ENCODE assay signal across 8 mouse cellular contexts in genomic region chr10:58255213-58255892, GRCm38 (mm10). TPM values are rescaled to one million over a fixed set of nuclear protein-coding genes. Genes with fewer than 3 reads are reported as not detected.
DNase-seq lines count a peak whose midpoint lies in the region; ATAC-seq and TF ChIP-seq lines count a peak whose summit lies in the region.

Gcc2 (plus strand) TSS chr10:58255497.

- WGBS in forebrain, embryonic 11.5 days: under 1% methylated on average over 54 of the region's 58 CpGs
- under 1% methylated on average over 50 of the region's 58 CpGs for WGBS in heart, embryonic 16.5 days
- WGBS in liver, embryonic 15.5 days (ENCODE audit: insufficient replicate concordance): under 1% methylated on average over 57 of the region's 58 CpGs
- WGBS in neural tube, embryonic 12.5 days: under 1% methylated on average over 56 of the region's 58 CpGs

- peak within 1 kb of the TSS; percentile 72 for H3K9ac ChIP-seq in CH12.LX (ENCODE audit: insufficient read depth, low read depth)
- peak within 1 kb of the TSS; percentile 78 for H3K9ac ChIP-seq in forebrain, embryonic 11.5 days (ENCODE audit: low read length)
- peak within 1 kb of the TSS; percentile 83 for H3K9ac ChIP-seq in heart, embryonic 16.5 days (ENCODE audit: low read length)
- peak within 1 kb of the TSS; percentile 85 for H3K9ac ChIP-seq in liver, embryonic 15.5 days
- peak within 1 kb of the TSS; percentile 77 for H3K9ac ChIP-seq in neural tube, embryonic 12.5 days

- dilution Hi-C loops in CH12.LX (cut with MboI; ENCODE audit: extremely low pct_ligation_motif_present, extremely low pct_unique_long_range_greater_than_20kb, low sequenced_read_pairs): no loop called here

- H3K4me1 ChIP-seq in CH12.LX (ENCODE audit: control insufficient read depth in 1 of 2, insufficient read depth in 2 of 2): peaks cover 0 to 18% of the 10 kb centered on the region in 2 experiments; a peak in 2 of 4 replicates
- no peaks in the 10 kb centered on the region; the same call in 1 of the 2 replicates for H3K4me1 ChIP-seq in forebrain, embryonic 11.5 days (replicated peaks; ENCODE audit: control insufficient read depth, insufficient read depth, low read length)
- peaks cover 12% of the 10 kb centered on the region for H3K4me1 ChIP-seq in heart, embryonic 16.5 days (ENCODE audit: control insufficient read depth, insufficient read depth, low read length)
- H3K4me1 ChIP-seq in liver, embryonic 15.5 days (replicated peaks): peaks cover 23% of the 10 kb centered on the region
- H3K4me1 ChIP-seq in neural tube, embryonic 12.5 days: peaks cover 3% of the 10 kb centered on the region; the same call in 1 of the 2 replicates

- peaks cover 5% of the 10 kb centered on the region; the same call in 1 of the 2 replicates for H3K79me2 ChIP-seq in CH12.LX (replicated peaks; ENCODE audit: control insufficient read depth, extremely low read depth, insufficient read depth, poor library complexity, severe bottlenecking)

- H3K4me2 ChIP-seq in CH12.LX (ENCODE audit: insufficient read depth, low read depth, poor library complexity, severe bottlenecking): peak within 1 kb of the TSS; percentile 95
- peak within 1 kb of the TSS; percentile 41 for H3K4me2 ChIP-seq in forebrain, embryonic 11.5 days (ENCODE audit: low read depth, low read length, severe bottlenecking)
- peak within 1 kb of the TSS; percentile 74 for H3K4me2 ChIP-seq in heart, embryonic 16.5 days (ENCODE audit: low read depth, low read length)
- peak within 1 kb of the TSS; percentile 84 for H3K4me2 ChIP-seq in liver, embryonic 15.5 days
- H3K4me2 ChIP-seq in neural tube, embryonic 12.5 days (replicated peaks): peak within 1 kb of the TSS; percentile 64

- in situ Hi-C loops in CH12.LX (cut with MboI; ENCODE audit: low pct_ligation_motif_present, low pct_unique_long_range_greater_than_20kb, low sequenced_read_pairs): no loop called here

- no peak for TF ChIP-seq RAD21 in CH12.LX (IDR thresholded peaks at IDR 0.05; ENCODE audit: low read depth, low read length)

- H3K27ac ChIP-seq in CH12.LX (ENCODE audit: insufficient read depth, low read depth): no peak within 1 kb of the TSS
- peak within 1 kb of the TSS; percentile 7; the same call in 1 of the 2 replicates for H3K27ac ChIP-seq in forebrain, embryonic 11.5 days (ENCODE audit: low read depth, low read length)
- H3K27ac ChIP-seq in heart, embryonic 16.5 days (ENCODE audit: low read length): peak within 1 kb of the TSS; percentile 69
- H3K27ac ChIP-seq in liver, embryonic 15.5 days (replicated peaks): peak within 1 kb of the TSS; percentile 76
- H3K27ac ChIP-seq in neural tube, embryonic 12.5 days: no peak within 1 kb of the TSS

- H3K27me3 ChIP-seq in CH12.LX (replicated peaks): no peaks in the 10 kb centered on the region
- no peaks in the 10 kb centered on the region for H3K27me3 ChIP-seq in forebrain, embryonic 11.5 days (ENCODE audit: control insufficient read depth, insufficient read depth, low read length)
- no peaks in the 10 kb centered on the region for H3K27me3 ChIP-seq in heart, embryonic 16.5 days (ENCODE audit: control insufficient read depth, insufficient read depth, low read length)
- no peaks in the 10 kb centered on the region for H3K27me3 ChIP-seq in liver, embryonic 15.5 days
- H3K27me3 ChIP-seq in neural tube, embryonic 12.5 days (replicated peaks): no peaks in the 10 kb centered on the region

- H3K9me3 ChIP-seq in CH12.LX (replicated peaks; ENCODE audit: low read length): no peaks in the 10 kb centered on the region
- no peaks in the 10 kb centered on the region for H3K9me3 ChIP-seq in forebrain, embryonic 11.5 days (ENCODE audit: control insufficient read depth, low read length)
- no peaks in the 10 kb centered on the region for H3K9me3 ChIP-seq in heart, embryonic 16.5 days (replicated peaks; ENCODE audit: control insufficient read depth, low read length)
- H3K9me3 ChIP-seq in liver, embryonic 15.5 days (replicated peaks): no peaks in the 10 kb centered on the region
- no peaks in the 10 kb centered on the region for H3K9me3 ChIP-seq in neural tube, embryonic 12.5 days

- H3K36me3 ChIP-seq in CH12.LX (replicated peaks in 1 of 2; ENCODE audit: control insufficient read depth in 1 of 2, insufficient read depth in 1 of 2, low read length in 1 of 2): peaks cover 9 to 23% of the 10 kb centered on the region in 2 experiments
- H3K36me3 ChIP-seq in forebrain, embryonic 11.5 days (ENCODE audit: control insufficient read depth, insufficient read depth, low read length): no peaks in the 10 kb centered on the region; the same call in 1 of the 2 replicates
- peaks cover 12% of the 10 kb centered on the region for H3K36me3 ChIP-seq in heart, embryonic 16.5 days (ENCODE audit: control insufficient read depth, insufficient read depth)
- H3K36me3 ChIP-seq in liver, embryonic 15.5 days (replicated peaks): peaks cover 17% of the 10 kb centered on the region
- H3K36me3 ChIP-seq in neural tube, embryonic 12.5 days: peaks cover 16% of the 10 kb centered on the region; the same call in 1 of the 2 replicates

- TF ChIP-seq POLR2A in CH12.LX (IDR thresholded peaks at IDR 0.05; ENCODE audit: low read depth, low read length): peak; percentile 96

- peak within 1 kb of the TSS; percentile 90 to 91 (median 91) for H3K4me3 ChIP-seq in CH12.LX (replicated peaks in 1 of 3; ENCODE audit: low read depth in 2 of 3, low read length in 2 of 3, poor library complexity in 1 of 3)
- peak within 1 kb of the TSS; percentile 74 for H3K4me3 ChIP-seq in forebrain, embryonic 11.5 days (ENCODE audit: low read depth, low read length)
- H3K4me3 ChIP-seq in heart, embryonic 16.5 days (ENCODE audit: low read length): peak within 1 kb of the TSS; percentile 94
- peak within 1 kb of the TSS; percentile 79 for H3K4me3 ChIP-seq in liver, embryonic 15.5 days (replicated peaks)
- H3K4me3 ChIP-seq in neural tube, embryonic 12.5 days: peak within 1 kb of the TSS; percentile 70

- TF ChIP-seq EP300 in CH12.LX (IDR thresholded peaks at IDR 0.05; ENCODE audit: low read length): no peak

- no peak for TF ChIP-seq CTCF in CH12.LX (conservative IDR thresholded peaks at IDR 0.05 in 1 of 2, IDR thresholded peaks at IDR 0.05 in 1 of 2; ENCODE audit: low read depth in 2 of 2, low read length in 2 of 2)

- ATAC-seq in forebrain, embryonic 11.5 days (replicated peaks; ENCODE audit: low FRiP score): peak; percentile 98
- peak; percentile 98 for ATAC-seq in heart, embryonic 16.5 days (replicated peaks; ENCODE audit: extremely low read depth, insufficient read depth, low FRiP score)
- peak; percentile 99 for ATAC-seq in liver, embryonic 15.5 days (ENCODE audit: insufficient read depth)
- peak; percentile 100 for ATAC-seq in neural tube, embryonic 12.5 days (ENCODE audit: low FRiP score, low read depth)

- DNase-seq in CH12.LX (ENCODE audit: extremely low read depth): peak; percentile 95
- peak; percentile 92 for DNase-seq in c-Kit-positive CD71-positive TER-119-negative erythroid progenitor cells, embryonic 14.5 days (ENCODE audit: low read depth)
- peak; percentile 95 for DNase-seq in forebrain, embryonic 11.5 days (ENCODE audit: low spot score)
- peak; percentile 96 to 97 for DNase-seq in kidney, postnatal 36 days
- peak; percentile 95 for DNase-seq in telencephalon, adult 2 months (ENCODE audit: low read depth, low spot score)

TF ChIP-seq in CH12.LX, 34 proteins besides CTCF, POLR2A, EP300 and RAD21 (continues in another document):
- no peak for TF ChIP-seq ZC3H11A (IDR thresholded peaks at IDR 0.05; ENCODE audit: low read depth, low read length)
- peak; percentile 87 for TF ChIP-seq TBP (conservative IDR thresholded peaks at IDR 0.05; ENCODE audit: low read depth, low read length)
- TF ChIP-seq SMC3 (IDR thresholded peaks at IDR 0.05; ENCODE audit: low read depth, low read length): no peak
- no peak; the same call in 1 of the 2 replicates for TF ChIP-seq CHD2 (IDR thresholded peaks at IDR 0.05; ENCODE audit: low read length)
- TF ChIP-seq UBTF (IDR thresholded peaks at IDR 0.05; ENCODE audit: low read depth, low read length): no peak
- peak; percentile 42 for TF ChIP-seq BHLHE40 (IDR thresholded peaks at IDR 0.05; ENCODE audit: low read depth, low read length)
- no peak for TF ChIP-seq IRF4 (IDR thresholded peaks at IDR 0.05; ENCODE audit: low read depth, low read length)
- TF ChIP-seq KAT2A (IDR thresholded peaks at IDR 0.05; ENCODE audit: insufficient replicate concordance, low read length): 0 out of 2 replicates have a peak, but pooled peaks have one; percentile 67
- TF ChIP-seq MAZ (IDR thresholded peaks at IDR 0.05; ENCODE audit: low read depth, low read length): no peak
- TF ChIP-seq NELFE (IDR thresholded peaks at IDR 0.05; ENCODE audit: low read depth, low read length): peak; percentile 95
- TF ChIP-seq MYC (IDR thresholded peaks at IDR 0.05; ENCODE audit: low read depth, low read length): peak; percentile 76
- TF ChIP-seq SIN3A (IDR thresholded peaks at IDR 0.05; ENCODE audit: low read length): peak; percentile 97
- TF ChIP-seq ZMIZ1 (IDR thresholded peaks at IDR 0.05; ENCODE audit: low read depth, low read length): peak; percentile 35; the same call in 1 of the 2 replicates
- TF ChIP-seq ELF1 (IDR thresholded peaks at IDR 0.05; ENCODE audit: low read depth, low read length): peak; percentile 99
- TF ChIP-seq JUN (IDR thresholded peaks at IDR 0.05; ENCODE audit: insufficient read depth, low read depth, low read length): no peak
- TF ChIP-seq ZKSCAN1 (IDR thresholded peaks at IDR 0.05; ENCODE audit: borderline replicate concordance, low read depth, low read length): no peak
- TF ChIP-seq JUND (conservative IDR thresholded peaks at IDR 0.05; ENCODE audit: low read depth, low read length): no peak
- TF ChIP-seq USF2 (conservative IDR thresholded peaks at IDR 0.05; ENCODE audit: low read depth, low read length): no peak
- TF ChIP-seq USF1 (IDR thresholded peaks at IDR 0.05; ENCODE audit: low read depth, low read length): no peak
- peak; percentile 94 for TF ChIP-seq MXI1 (IDR thresholded peaks at IDR 0.05; ENCODE audit: low read depth, low read length)
- peak; percentile 15; the same call in 1 of the 2 replicates for TF ChIP-seq MEF2A (IDR thresholded peaks at IDR 0.05; ENCODE audit: borderline replicate concordance, low read depth, low read length)
- peak; percentile 87 for TF ChIP-seq HCFC1 (IDR thresholded peaks at IDR 0.05; ENCODE audit: low read depth, low read length)
- TF ChIP-seq ZNF384 (IDR thresholded peaks at IDR 0.05; ENCODE audit: low read depth, low read length): no peak

RNA-seq across cellular contexts. Expression of gene Gcc2, which starts in this region (rescaled TPM):
- total RNA-seq in CH12.LX (2012; rRNA removed) (18.4 and 19.5 TPM in 2 replicates), CH12.LX (2014; rRNA removed) (19.3 and 19.6 TPM in 2 replicates)
- 15.4 and 16.3 TPM in 2 replicates for polyA plus RNA-seq in CH12.LX (2012; ENCODE audit: insufficient read length, low read depth)
- polyA plus RNA-seq in forebrain, embryonic 11.5 days (2014; fragmentation: Nextera tagmentation; extraction: Ambion mirVana): 45.7 and 48.0 TPM in 2 replicates
- polyA plus RNA-seq in heart, embryonic 16.5 days (2015; fragmentation: Nextera tagmentation; extraction: Ambion mirVana): 34.1 and 38.1 TPM in 2 replicates
- polyA plus RNA-seq in liver, embryonic 15.5 days (2015; fragmentation: Nextera tagmentation; extraction: Ambion mirVana): 15.3 and 18.8 TPM in 2 replicates
- 56.1 and 71.5 TPM in 2 replicates for polyA plus RNA-seq in neural tube, embryonic 12.5 days (2016; fragmentation: Nextera tagmentation; extraction: Ambion mirVana)

Comparison
In these comparisons a context has a peak if more than half of its experiments do, and no peak if none do; other contexts are left out.
1. H3K27ac ChIP-seq: peak in forebrain, embryonic 11.5 days (single experiment), heart, embryonic 16.5 days (single experiment) and liver, embryonic 15.5 days (single experiment); none in CH12.LX (single experiment) and neural tube, embryonic 12.5 days (single experiment).
2. H3K4me2 ChIP-seq: peak in every context shown above with its lines; median percentile 95 in CH12.LX; 84 in liver, embryonic 15.5 days; 74 in heart, embryonic 16.5 days; 64 in neural tube, embryonic 12.5 days; 41 in forebrain, embryonic 11.5 days.
3. Peak in every context shown above with its lines, with median percentiles within 50 percentile points of each other: DNase-seq, H3K4me3 ChIP-seq, H3K9ac ChIP-seq and ATAC-seq.